Mouse (Mus musculus) stomach, embryonic 14.5 days (tissue): ENCODE results near the gene Dlx3. TPM values are rescaled to one million over a fixed set of nuclear protein-coding genes. Genes with fewer than 3 reads are reported as not detected.

Experiments used
- ATAC-seq: fragments of 200-750 bp; cut with Nextera tagmentation; 2 replicates; pipeline ENCODE4 v1.8.0; 2017; ENCODE audit warnings: low read depth, moderate TSS enrichment; ENCODE audit not compliant: insufficient number of reproducible peaks, insufficient read depth, low FRiP score
- H3K27ac ChIP-seq: fragments of 300-500 bp; sonication (generic); 2 replicates; pipeline ENCODE4 v1.5.1; 2014; ENCODE audit warnings: mild to moderate bottlenecking, low read length, moderate library complexity, mixed read lengths
- H3K27me3 ChIP-seq: fragments of 300-500 bp; sonication (generic); 2 replicates; pipeline ENCODE4 v1.6.1; 2014; ENCODE audit warnings: low read length, control low read depth, mixed read lengths; ENCODE audit not compliant: control insufficient read depth, insufficient read depth
- H3K36me3 ChIP-seq: fragments of 300-500 bp; sonication (generic); 2 replicates; pipeline ENCODE4 v1.6.1; 2014; ENCODE audit warnings: mild to moderate bottlenecking, control low read depth, low read length, moderate library complexity, mixed read lengths; ENCODE audit not compliant: control insufficient read depth, insufficient read depth
- H3K4me1 ChIP-seq: fragments of 300-500 bp; sonication (generic); 2 replicates; pipeline ENCODE4 v1.6.1; 2014; ENCODE audit warnings: low read length, control low read depth, mixed read lengths; ENCODE audit not compliant: control insufficient read depth, insufficient read depth
- H3K4me2 ChIP-seq: fragments of 300-500 bp; sonication (generic); replicated peaks from 2 replicates; pipeline ENCODE4 v1.6.1; 2014; ENCODE audit warnings: low read depth, low read length, control low read depth
- H3K4me3 ChIP-seq: fragments of 300-500 bp; sonication (generic); 2 replicates; pipeline ENCODE4 v1.5.1; 2014; ENCODE audit warnings: low read depth, low read length, control low read depth
- H3K9ac ChIP-seq: fragments of 300-500 bp; sonication (generic); replicated peaks from 2 replicates; pipeline ENCODE4 v1.6.1; 2014; ENCODE audit warnings: low read depth, mild to moderate bottlenecking, control low read depth, low read length, moderate library complexity, mixed read lengths
- H3K9me3 ChIP-seq: fragments of 300-500 bp; sonication (generic); 2 replicates; pipeline ENCODE4 v1.6.1; 2016; ENCODE audit warnings: low read depth, low read length, control low read depth; ENCODE audit not compliant: control insufficient read depth
- WGBS: fragments of 180-500 bp; shearing (Covaris S2); extraction: QIAGEN DNeasy Blood & Tissue Kit; methylation state at CpG from one replicate; pipeline ENCODE4 v1.1.7; 2014; 5-methylcytosine and 5-hydroxymethylcytosine counted together
- polyA plus RNA-seq: library from polyadenylated mRNA; unstranded; fragments of >200 nt; fragmentation: Nextera tagmentation; extraction: Ambion mirVana; gene quantifications from 2 replicates; pipeline ENCODE4 v1.2.1, GENCODE M21; 2014

Dlx3 gene
- polyA plus RNA-seq, 1 experiment from 2014 or later: 4.5 TPM

DNA sequence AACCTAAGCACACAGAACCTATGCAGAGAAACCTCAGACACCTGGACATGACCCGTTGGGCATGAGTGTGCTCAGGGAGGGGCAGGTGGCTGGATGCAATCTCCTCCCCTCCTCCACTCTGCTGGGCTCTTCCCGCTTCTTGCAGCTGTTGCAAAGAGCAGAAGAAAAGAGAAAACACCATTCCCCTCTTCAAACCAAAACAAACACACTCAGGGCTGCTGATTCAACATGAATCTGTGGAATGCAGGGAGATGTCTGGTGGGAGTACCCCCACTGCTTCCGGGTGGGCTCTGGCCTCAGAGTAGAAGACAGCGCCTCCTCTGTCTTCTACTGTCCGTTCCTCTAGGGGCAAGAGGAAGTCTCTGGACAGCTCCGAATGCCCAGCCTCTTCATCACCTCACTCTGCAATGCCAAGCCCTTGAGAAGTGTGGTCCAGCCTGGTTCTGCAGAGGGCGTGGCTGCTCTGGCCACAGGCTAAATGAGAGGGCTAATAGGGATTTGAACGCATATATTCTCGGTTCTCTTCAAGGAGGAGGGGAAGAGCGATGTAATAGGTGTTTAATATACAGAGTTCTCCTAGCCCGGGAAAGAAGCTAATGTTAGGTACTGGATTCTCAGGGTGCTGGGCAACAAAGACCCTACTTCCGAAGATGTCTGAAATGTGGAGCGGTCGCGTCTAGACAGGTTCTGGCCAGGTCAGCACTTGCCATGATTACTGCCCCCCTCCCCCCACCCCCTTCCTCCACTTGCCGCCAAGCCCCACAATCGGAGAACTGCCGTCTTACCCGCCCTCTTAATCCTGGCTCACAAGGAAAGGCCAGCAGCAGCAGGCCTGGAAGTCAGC is 44.5 kb upstream of the Dlx3 start:
- H3K4me1 ChIP-seq: peaks cover 66% of the 10 kb centered on the region
- no peaks in the 10 kb centered on the region for H3K36me3 ChIP-seq
- peak overlapping the region; percentile 81; the same call in 1 of the 2 replicates for H3K27ac ChIP-seq
- H3K4me3 ChIP-seq: peak overlapping the region; percentile 55
- 3% methylated on average over 19 of the region's 19 CpGs for WGBS
- ATAC-seq: no peak
- no peaks in the 10 kb centered on the region for H3K27me3 ChIP-seq
- peak overlapping the region; percentile 79 for H3K4me2 ChIP-seq
- H3K9me3 ChIP-seq: no peaks in the 10 kb centered on the region
- H3K9ac ChIP-seq: peak overlapping the region; percentile 57

DNA sequence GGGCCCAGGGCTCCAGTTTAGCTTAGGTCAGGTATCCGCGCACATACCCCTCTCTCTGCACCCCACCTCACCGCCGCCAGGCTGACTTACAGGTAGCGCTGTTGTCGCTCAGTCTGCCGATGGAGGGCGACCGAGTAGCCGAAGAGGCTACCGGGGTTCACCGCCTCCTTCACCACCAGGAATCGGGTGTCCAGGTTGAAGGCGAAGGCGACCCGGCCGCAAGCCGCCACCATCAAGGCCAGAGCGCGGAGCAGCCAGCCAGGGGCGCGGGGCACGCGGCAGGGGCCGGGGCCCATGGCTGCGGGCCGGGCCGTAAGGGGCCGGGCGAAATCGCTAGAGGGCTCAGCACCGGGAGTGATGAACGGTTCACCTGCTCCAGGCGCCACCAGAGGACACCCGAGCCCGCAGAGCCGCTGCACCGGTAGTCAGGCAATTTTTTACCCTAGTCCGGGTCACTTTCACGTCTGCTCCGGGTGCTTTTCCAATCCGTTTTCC is 43.8 kb upstream of the Dlx3 start:
- H3K27ac ChIP-seq: peak overlapping the region; percentile 81; the same call in 1 of the 2 replicates
- H3K36me3 ChIP-seq: no peaks in the 10 kb centered on the region
- peak overlapping the region; percentile 57 for H3K9ac ChIP-seq
- H3K4me3 ChIP-seq: peak overlapping the region; percentile 55
- no peaks in the 10 kb centered on the region for H3K27me3 ChIP-seq
- ATAC-seq: peak; percentile 55
- H3K9me3 ChIP-seq: no peaks in the 10 kb centered on the region
- WGBS: 1% methylated on average over 42 of the region's 42 CpGs
- peaks cover 66% of the 10 kb centered on the region for H3K4me1 ChIP-seq
- peak overlapping the region; percentile 79 for H3K4me2 ChIP-seq

DNA sequence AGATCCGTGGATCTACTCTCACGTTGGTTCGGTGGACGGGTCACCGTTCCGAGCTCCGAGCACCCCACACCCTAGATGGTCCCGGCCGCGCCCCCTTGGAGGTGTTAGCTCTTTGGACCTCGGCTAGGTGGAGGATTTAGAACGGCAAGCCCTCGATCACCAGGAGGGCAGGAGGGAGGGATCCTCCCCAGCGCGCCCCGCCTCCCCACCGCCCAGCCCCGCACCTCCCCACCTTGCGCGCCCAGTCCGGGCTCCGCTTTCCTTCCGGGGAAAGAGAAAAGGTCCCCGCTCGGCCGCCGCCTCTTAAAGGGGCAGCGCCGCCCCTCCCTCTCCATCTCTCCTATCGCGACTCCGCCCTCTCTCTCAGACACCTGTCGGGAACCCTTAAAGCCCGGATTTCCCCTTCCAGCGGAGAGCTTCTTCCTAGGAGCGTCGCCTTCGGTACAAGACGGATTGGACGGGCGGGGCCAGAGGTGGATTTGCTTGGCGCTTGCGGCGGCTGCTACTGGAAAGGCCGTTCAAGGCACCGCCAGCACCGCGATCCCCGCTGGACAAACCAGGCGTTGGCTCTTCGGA is 43.3 kb upstream of the Dlx3 start, which contains the start of gene Itga3:
TSS of gene Itga3 (minus strand) at position 266 of the 576 bp plus-strand sequence.
- H3K27ac ChIP-seq: peak within 1 kb of the TSS; percentile 81; the same call in 1 of the 2 replicates
- no peaks in the 10 kb centered on the region for H3K27me3 ChIP-seq
- H3K36me3 ChIP-seq: no peaks in the 10 kb centered on the region
- peak; percentile 71 for ATAC-seq
- peaks cover 62% of the 10 kb centered on the region for H3K4me1 ChIP-seq
- under 1% methylated on average over 49 of the region's 51 CpGs for WGBS
- H3K4me2 ChIP-seq: peak within 1 kb of the TSS; percentile 79
- no peaks in the 10 kb centered on the region for H3K9me3 ChIP-seq
- H3K9ac ChIP-seq: peak within 1 kb of the TSS; percentile 57
- peak within 1 kb of the TSS; percentile 55 for H3K4me3 ChIP-seq

DNA sequence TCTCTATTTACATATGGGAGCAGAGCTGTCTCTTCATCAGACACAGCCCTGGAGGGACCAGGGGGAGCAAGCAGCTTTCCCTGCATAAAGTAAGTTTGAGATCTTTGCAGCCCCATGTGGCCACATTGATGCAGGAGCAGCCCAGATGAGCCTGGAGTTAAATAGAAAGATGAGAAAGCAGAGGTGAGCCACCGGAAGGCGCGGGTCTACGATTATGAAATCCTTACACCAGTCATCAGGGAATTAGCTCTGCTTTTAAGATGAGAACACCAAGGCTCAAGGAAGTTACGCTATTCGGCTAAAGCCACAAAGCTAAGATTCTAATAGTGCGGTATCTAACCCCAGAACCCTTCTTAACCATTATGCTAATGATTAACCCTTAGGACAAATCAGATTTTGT is 42.0 kb upstream of the Dlx3 start:
- Histone ChIP-seq H3K9ac (no peak overlapping the region), H3K4me3 (no peak overlapping the region), H3K4me1 (peaks cover 50% of the 10 kb centered on the region), H3K27me3 (no peaks in the 10 kb centered on the region), H3K4me2 (0 out of 2 replicates have a peak overlapping the region, but pooled peaks have one; percentile 6), H3K36me3 (no peaks in the 10 kb centered on the region), H3K27ac (no peak overlapping the region), H3K9me3 (no peaks in the 10 kb centered on the region)
- no peak for ATAC-seq
- WGBS: 49% methylated on average over 7 of the region's 7 CpGs

DNA sequence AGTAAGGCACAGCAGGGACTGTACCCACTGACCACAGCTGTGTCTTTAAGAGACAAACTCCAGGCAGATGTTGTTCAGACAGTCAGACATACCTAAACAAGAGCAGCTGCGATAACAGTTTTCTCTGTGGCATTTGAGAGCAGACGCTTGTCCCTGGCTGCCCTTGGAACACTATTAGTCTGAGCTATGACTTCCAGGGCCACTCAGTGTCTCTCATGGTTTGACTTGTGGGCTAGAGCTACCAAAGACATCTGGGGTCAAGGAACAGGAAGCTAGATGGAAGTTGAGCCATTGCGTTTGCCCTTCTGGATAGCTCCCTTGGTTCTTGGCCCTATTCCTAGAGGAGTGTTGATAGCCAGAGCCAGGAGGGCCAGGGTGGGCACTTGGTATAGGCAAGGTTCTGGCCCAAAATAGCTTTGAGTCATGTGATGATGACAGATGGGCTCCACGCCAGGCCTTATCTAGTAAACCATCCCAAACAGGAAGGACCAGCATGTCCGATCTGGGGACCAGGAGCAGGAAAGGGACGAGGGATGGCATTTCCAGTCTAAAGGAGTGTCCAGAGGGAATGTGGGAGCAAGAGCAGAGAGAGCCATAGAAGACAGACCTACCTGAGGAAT is 40.6 kb upstream of the Dlx3 start:
- WGBS: 66% methylated on average over 6 of the region's 6 CpGs
- no peak overlapping the region for H3K27ac ChIP-seq

DNA sequence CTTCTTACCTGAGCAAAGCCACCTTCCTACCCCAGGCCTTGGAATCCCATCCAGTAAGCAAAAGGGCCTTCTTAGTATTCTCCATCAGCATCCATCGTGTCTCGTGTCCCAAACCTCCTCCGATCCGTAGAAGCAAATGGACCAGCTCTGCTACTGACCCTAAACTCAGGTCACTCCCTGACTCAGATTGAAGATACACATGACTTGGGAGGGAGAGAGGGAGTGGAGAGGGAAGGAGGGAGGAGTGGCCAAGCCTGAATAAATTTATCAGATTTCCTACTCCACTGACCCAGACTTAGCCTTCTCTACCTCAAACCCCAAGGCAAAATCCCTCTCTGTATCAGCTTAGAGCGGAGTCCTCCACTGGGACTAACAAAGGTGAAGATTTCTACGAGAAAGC is 39.1 kb upstream of the Dlx3 start:
- peaks cover 34% of the 10 kb centered on the region for H3K4me1 ChIP-seq

More for the DNA sequence above, 40.6 kb upstream of the Dlx3 start:
- H3K27me3 ChIP-seq: no peaks in the 10 kb centered on the region
- peaks cover 41% of the 10 kb centered on the region for H3K4me1 ChIP-seq
- no peak overlapping the region for H3K4me3 ChIP-seq
- H3K9me3 ChIP-seq: no peaks in the 10 kb centered on the region
- ATAC-seq: no peak
- no peaks in the 10 kb centered on the region for H3K36me3 ChIP-seq
- H3K4me2 ChIP-seq: no peak overlapping the region
- no peak overlapping the region for H3K9ac ChIP-seq

DNA sequence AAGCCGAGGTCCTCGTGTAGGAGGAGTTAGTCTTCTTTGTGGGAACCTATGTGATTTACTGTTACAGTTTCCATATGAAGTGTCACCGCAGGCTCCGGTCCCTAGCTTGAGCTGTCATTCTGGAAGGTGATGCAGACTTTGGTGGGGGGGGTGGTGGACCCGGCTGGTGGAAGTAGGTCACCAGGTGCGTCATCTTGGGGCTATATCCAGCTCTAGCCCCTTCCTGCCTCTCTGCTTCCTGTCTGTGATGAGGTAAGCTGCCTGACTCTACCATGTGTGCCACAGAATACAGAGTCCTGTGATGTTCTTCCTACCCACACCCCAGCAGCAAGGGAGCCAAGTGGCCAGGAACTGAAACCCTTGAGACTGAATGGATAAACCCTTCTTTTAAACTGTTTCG is 37.0 kb upstream of the Dlx3 start:
- H3K9me3 ChIP-seq: no peaks in the 10 kb centered on the region
- H3K27ac ChIP-seq: no peak overlapping the region
- H3K36me3 ChIP-seq: no peaks in the 10 kb centered on the region
- H3K4me2 ChIP-seq: no peak overlapping the region
- H3K27me3 ChIP-seq: no peaks in the 10 kb centered on the region
- H3K4me3 ChIP-seq: no peak overlapping the region
- ATAC-seq: no peak
- 86% methylated on average over 7 of the region's 7 CpGs for WGBS
- peaks cover 42% of the 10 kb centered on the region for H3K4me1 ChIP-seq
- H3K9ac ChIP-seq: no peak overlapping the region

More for the DNA sequence above, 39.1 kb upstream of the Dlx3 start:
- Histone ChIP-seq H3K36me3 (no peaks in the 10 kb centered on the region), H3K27ac (no peak overlapping the region), H3K9me3 (no peaks in the 10 kb centered on the region), H3K27me3 (no peaks in the 10 kb centered on the region), H3K9ac (no peak overlapping the region), H3K4me3 (no peak overlapping the region), H3K4me2 (no peak overlapping the region)
- ATAC-seq: no peak
- WGBS: 63% methylated on average over 6 of the region's 6 CpGs

DNA sequence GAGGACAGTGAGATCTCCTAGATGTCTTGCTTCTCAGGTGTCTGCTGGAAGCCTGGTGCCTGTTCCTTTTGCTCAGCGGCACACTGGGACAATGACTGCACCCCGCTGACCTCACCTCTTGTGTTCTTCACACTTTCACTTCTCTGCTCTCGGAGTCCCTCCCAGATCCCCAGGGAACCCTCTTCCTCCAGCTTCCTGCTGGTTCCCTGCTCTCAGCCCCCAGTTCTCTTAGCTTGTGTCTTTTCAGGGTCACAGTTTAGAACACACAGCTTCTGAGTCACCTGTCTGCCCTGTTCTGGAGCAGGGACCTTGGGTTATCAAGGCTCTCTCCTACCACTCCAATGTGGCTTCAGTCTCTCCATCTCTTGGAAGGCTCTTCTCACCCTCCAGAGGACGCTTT is 35.7 kb upstream of the Dlx3 start:
- H3K27ac ChIP-seq: no peak overlapping the region

More for the DNA sequence above, 35.7 kb upstream of the Dlx3 start:
- no peak overlapping the region for H3K4me3 ChIP-seq
- ATAC-seq: no peak
- no peak overlapping the region for H3K9ac ChIP-seq
- H3K4me2 ChIP-seq: no peak overlapping the region
- H3K9me3 ChIP-seq: no peaks in the 10 kb centered on the region
- H3K36me3 ChIP-seq: no peaks in the 10 kb centered on the region
- peaks cover 38% of the 10 kb centered on the region for H3K4me1 ChIP-seq
- 49% methylated on average over 4 of the region's 4 CpGs for WGBS
- H3K27me3 ChIP-seq: no peaks in the 10 kb centered on the region
